Mouse (Mus musculus) heart, adult 9 months (tissue): ENCODE data around the gene Ctf2.
A peak's percentile ranks its signal among the peaks of the same experiment; 100 is the strongest.
"Not testable (repeated sequence)": the region's sequence is repeated elsewhere in the genome, so short reads cannot be mapped to it uniquely, and the experiment has no call there.

Source experiments
- DNase-seq, 2 experiments: peaks; one replicate each; pipeline ENCODE4 v3.0.0; 2022; ENCODE audit warnings: low spot score in 2 of 2

Gene Ctf2

GRCm38 (mm10) chr7:127712461-127713385 lies 19.2 kb downstream of the Ctf2 start, which contains the start of gene Ctf1:
Gene Ctf1 (plus strand): TSS chr7:127712736.
- DNase-seq: peak; percentile 76 to 77

- no peak for DNase-seq
These were observed 20.5 kb downstream of the Ctf2 start for GRCm38 (mm10) chr7:127711456-127711855.

- no peak for DNase-seq
These were observed 20.9 kb downstream of the Ctf2 start for GRCm38 (mm10) chr7:127711031-127711430.

- DNase-seq: no peak
These were observed 22.5 kb downstream of the Ctf2 start for GRCm38 (mm10) chr7:127709261-127709979.

- peak; percentile 91 to 92 for DNase-seq
These were observed 23.5 kb downstream of the Ctf2 start, which contains the start of gene Bcl7c for GRCm38 (mm10) chr7:127708207-127709078. Gene Bcl7c (minus strand): TSS chr7:127708933.

GRCm38 (mm10) chr7:127707957-127708206 lies 24.1 kb downstream of the Ctf2 start:
- DNase-seq: peak in 1 of 2 experiments; percentile 32

GRCm38 (mm10) chr7:127707045-127707956 lies 24.7 kb downstream of the Ctf2 start:
- no peak for DNase-seq

GRCm38 (mm10) chr7:127705706-127706105 lies 26.3 kb downstream of the Ctf2 start:
- no peak for DNase-seq

- no peak for DNase-seq
These were observed 27.4 kb downstream of the Ctf2 start for GRCm38 (mm10) chr7:127704598-127704997.

- no peak for DNase-seq
These were observed 28.3 kb downstream of the Ctf2 start for GRCm38 (mm10) chr7:127703561-127704178.

GRCm38 (mm10) chr7:127700712-127701331 lies 31.1 kb downstream of the Ctf2 start:
- no peak for DNase-seq

- no peak for DNase-seq
These were observed 33.0 kb downstream of the Ctf2 start for GRCm38 (mm10) chr7:127698986-127699385.

GRCm38 (mm10) chr7:127693730-127694129 lies 38.2 kb downstream of the Ctf2 start:
- DNase-seq: not testable (repeated sequence)

GRCm38 (mm10) chr7:127693290-127693689 lies 38.7 kb downstream of the Ctf2 start:
- no peak for DNase-seq

GRCm38 (mm10) chr7:127691221-127691989 lies 40.6 kb downstream of the Ctf2 start:
- DNase-seq: peak; percentile 85 to 90

- no peak for DNase-seq
These were observed 42.2 kb downstream of the Ctf2 start for GRCm38 (mm10) chr7:127689626-127690280.

- no peak for DNase-seq
These were observed 43.0 kb downstream of the Ctf2 start for GRCm38 (mm10) chr7:127688935-127689334.

- no peak for DNase-seq
These were observed 45.1 kb downstream of the Ctf2 start for GRCm38 (mm10) chr7:127686740-127687449.
